Mouse (Mus musculus): ENCODE measurements around the gene Srebf1. TPM values are rescaled to one million over a fixed set of nuclear protein-coding genes. Genes with fewer than 3 reads are reported as not detected.

Srebf1 gene
- polyA plus RNA-seq, 1 experiment: 37.3 TPM

DNA sequence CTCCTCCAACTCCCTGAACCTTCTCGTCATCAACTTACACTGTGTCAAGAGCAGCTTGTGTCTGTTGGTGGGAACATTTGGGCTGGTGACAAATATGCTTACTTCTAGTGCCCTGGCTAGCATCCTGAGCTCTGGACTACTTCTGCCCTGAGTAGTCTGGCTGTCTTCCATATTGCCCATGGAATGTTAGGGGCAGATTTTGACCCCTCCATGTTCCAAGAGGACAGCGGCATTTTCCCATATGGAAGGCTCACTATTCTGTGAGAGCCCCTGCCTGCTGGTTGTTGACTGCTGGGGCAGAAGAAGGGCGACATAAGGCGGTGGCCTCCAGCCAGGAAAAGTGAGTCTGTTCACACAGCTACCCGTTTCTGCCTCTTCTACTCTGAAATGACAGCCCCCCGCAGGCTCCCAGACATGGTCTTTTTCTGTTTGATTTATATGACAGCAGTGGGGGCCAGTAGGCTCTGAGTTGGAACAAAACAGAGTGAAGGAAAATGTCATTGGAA lies 33.8 kb upstream of the Srebf1 start:
- WGBS: 61% methylated on average over 6 of the region's 6 CpGs
- H3K4me1 ChIP-seq (ENCODE audit: control insufficient read depth, insufficient read depth, low read length): no peaks in the 10 kb centered on the region
- no peak for TF ChIP-seq POLR2A (IDR thresholded peaks at IDR 0.05; ENCODE audit: borderline replicate concordance, control insufficient read depth, low read depth, low read length)
- TF ChIP-seq CTCF (IDR thresholded peaks at IDR 0.05; ENCODE audit: control insufficient read depth, insufficient read depth, low read length): no peak
- H3K4me3 ChIP-seq (replicated peaks; ENCODE audit: control insufficient read depth, low read depth, low read length): no peak overlapping the region
- no peak overlapping the region for H3K27ac ChIP-seq (ENCODE audit: control insufficient read depth, insufficient read depth, low read depth, low read length, poor library complexity)

- TF ChIP-seq POLR2A (IDR thresholded peaks at IDR 0.05; ENCODE audit: borderline replicate concordance, control insufficient read depth, low read depth, low read length) (no peak), CTCF (IDR thresholded peaks at IDR 0.05; ENCODE audit: control insufficient read depth, insufficient read depth, low read length) (no peak)
- Histone ChIP-seq H3K4me1 (ENCODE audit: control insufficient read depth, insufficient read depth, low read length) (no peaks in the 10 kb centered on the region), H3K4me3 (replicated peaks; ENCODE audit: control insufficient read depth, low read depth, low read length) (no peak overlapping the region), H3K27ac (ENCODE audit: control insufficient read depth, insufficient read depth, low read depth, low read length, poor library complexity) (no peak overlapping the region)
- WGBS: 86% methylated on average over 3 of the region's 3 CpGs
Measured at GRCm38 (mm10) chr11:60255639-60256038, 33.3 kb upstream of the Srebf1 start.

GRCm38 (mm10) chr11:60255181-60255580 lies 32.8 kb upstream of the Srebf1 start:
- 79% methylated on average over 3 of the region's 3 CpGs for whole genome bisulfite sequencing
- no peaks in the 10 kb centered on the region for H3K4me1 ChIP-seq (ENCODE audit: control insufficient read depth, insufficient read depth, low read length)
- no peak for TF ChIP-seq POLR2A (IDR thresholded peaks at IDR 0.05; ENCODE audit: borderline replicate concordance, control insufficient read depth, low read depth, low read length)
- TF ChIP-seq CTCF (IDR thresholded peaks at IDR 0.05; ENCODE audit: control insufficient read depth, insufficient read depth, low read length): no peak

DNA sequence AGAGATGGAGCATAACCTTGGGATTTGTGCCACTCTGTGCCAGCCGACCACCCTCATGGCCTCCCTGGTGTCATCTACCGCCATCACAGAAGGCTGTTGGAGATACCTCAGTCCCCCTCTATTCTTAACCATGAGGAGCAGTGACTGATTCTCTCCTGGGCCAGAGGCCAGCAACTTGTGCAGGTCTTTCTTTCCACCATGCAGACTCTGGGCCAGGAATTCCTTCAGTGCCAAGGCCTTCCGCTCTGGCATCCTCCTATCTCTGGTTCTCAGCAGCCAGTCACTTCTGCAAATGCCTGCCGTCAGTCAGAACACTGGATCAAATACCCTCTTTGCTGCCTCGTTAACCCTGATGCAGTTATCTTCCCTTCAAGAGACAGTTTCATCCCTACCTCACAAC lies 31.9 kb upstream of the Srebf1 start:
- 86% methylated on average over 5 of the region's 5 CpGs for WGBS
- TF ChIP-seq POLR2A (IDR thresholded peaks at IDR 0.05; ENCODE audit: borderline replicate concordance, control insufficient read depth, low read depth, low read length): no peak
- TF ChIP-seq CTCF (IDR thresholded peaks at IDR 0.05; ENCODE audit: control insufficient read depth, insufficient read depth, low read length): no peak
- H3K4me3 ChIP-seq (replicated peaks; ENCODE audit: control insufficient read depth, low read depth, low read length): no peak overlapping the region
- H3K27ac ChIP-seq (ENCODE audit: control insufficient read depth, insufficient read depth, low read depth, low read length, poor library complexity): no peak overlapping the region
- no peaks in the 10 kb centered on the region for H3K4me1 ChIP-seq (ENCODE audit: control insufficient read depth, insufficient read depth, low read length)

More at GRCm38 (mm10) chr11:60255181-60255580, 32.8 kb upstream of the Srebf1 start:
- no peak overlapping the region for H3K27ac ChIP-seq (ENCODE audit: control insufficient read depth, insufficient read depth, low read depth, low read length, poor library complexity)
- H3K4me3 ChIP-seq (replicated peaks; ENCODE audit: control insufficient read depth, low read depth, low read length): no peak overlapping the region

DNA sequence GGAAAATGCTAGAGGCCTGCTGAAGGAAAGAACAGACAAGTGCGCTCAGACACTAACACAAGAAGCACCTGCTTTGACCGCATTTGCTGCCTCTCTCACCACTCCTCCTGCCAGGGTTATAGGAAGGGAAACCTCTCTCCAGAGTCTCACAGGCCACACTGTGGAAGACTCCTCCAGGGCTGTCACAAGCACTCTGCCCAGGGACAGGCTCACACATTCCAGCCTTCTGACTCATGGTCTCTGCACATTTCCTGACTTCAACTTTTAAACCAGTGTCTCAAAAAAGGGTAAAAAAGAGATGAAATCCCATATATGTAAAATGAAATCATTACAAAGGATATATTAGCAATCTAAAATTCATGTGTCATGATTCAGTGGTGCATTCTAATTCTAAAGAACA lies 31.2 kb upstream of the Srebf1 start:
- no peak for TF ChIP-seq POLR2A (IDR thresholded peaks at IDR 0.05; ENCODE audit: borderline replicate concordance, control insufficient read depth, low read depth, low read length)
- no peak for TF ChIP-seq CTCF (IDR thresholded peaks at IDR 0.05; ENCODE audit: control insufficient read depth, insufficient read depth, low read length)
- no peak overlapping the region for H3K27ac ChIP-seq (ENCODE audit: control insufficient read depth, insufficient read depth, low read depth, low read length, poor library complexity)
- H3K4me1 ChIP-seq (ENCODE audit: control insufficient read depth, insufficient read depth, low read length): no peaks in the 10 kb centered on the region; the same call in 1 of the 2 replicates
- H3K4me3 ChIP-seq (replicated peaks; ENCODE audit: control insufficient read depth, low read depth, low read length): no peak overlapping the region
- 95% methylated on average over 2 of the region's 2 CpGs for WGBS

GRCm38 (mm10) chr11:60250971-60251643 lies 28.7 kb upstream of the Srebf1 start:
- no peaks in the 10 kb centered on the region; the same call in 1 of the 2 replicates for H3K4me1 ChIP-seq (ENCODE audit: control insufficient read depth, insufficient read depth, low read length)
- WGBS: 60% methylated on average over 6 of the region's 6 CpGs
- TF ChIP-seq POLR2A (IDR thresholded peaks at IDR 0.05; ENCODE audit: borderline replicate concordance, control insufficient read depth, low read depth, low read length) (no peak), CTCF (IDR thresholded peaks at IDR 0.05; ENCODE audit: control insufficient read depth, insufficient read depth, low read length) (peak; percentile 29; the same call in 1 of the 2 replicates)
- H3K27ac ChIP-seq (ENCODE audit: control insufficient read depth, insufficient read depth, low read depth, low read length, poor library complexity): no peak overlapping the region
- no peak overlapping the region for H3K4me3 ChIP-seq (replicated peaks; ENCODE audit: control insufficient read depth, low read depth, low read length)

GRCm38 (mm10) chr11:60249885-60250284 lies 27.5 kb upstream of the Srebf1 start:
- Histone ChIP-seq H3K27ac (ENCODE audit: control insufficient read depth, insufficient read depth, low read depth, low read length, poor library complexity) (no peak overlapping the region), H3K4me1 (ENCODE audit: control insufficient read depth, insufficient read depth, low read length) (no peaks in the 10 kb centered on the region; the same call in 1 of the 2 replicates), H3K4me3 (replicated peaks; ENCODE audit: control insufficient read depth, low read depth, low read length) (no peak overlapping the region)
- TF ChIP-seq CTCF (IDR thresholded peaks at IDR 0.05; ENCODE audit: control insufficient read depth, insufficient read depth, low read length) (no peak), POLR2A (IDR thresholded peaks at IDR 0.05; ENCODE audit: borderline replicate concordance, control insufficient read depth, low read depth, low read length) (no peak)
- WGBS: 76% methylated on average over 2 of the region's 2 CpGs

DNA sequence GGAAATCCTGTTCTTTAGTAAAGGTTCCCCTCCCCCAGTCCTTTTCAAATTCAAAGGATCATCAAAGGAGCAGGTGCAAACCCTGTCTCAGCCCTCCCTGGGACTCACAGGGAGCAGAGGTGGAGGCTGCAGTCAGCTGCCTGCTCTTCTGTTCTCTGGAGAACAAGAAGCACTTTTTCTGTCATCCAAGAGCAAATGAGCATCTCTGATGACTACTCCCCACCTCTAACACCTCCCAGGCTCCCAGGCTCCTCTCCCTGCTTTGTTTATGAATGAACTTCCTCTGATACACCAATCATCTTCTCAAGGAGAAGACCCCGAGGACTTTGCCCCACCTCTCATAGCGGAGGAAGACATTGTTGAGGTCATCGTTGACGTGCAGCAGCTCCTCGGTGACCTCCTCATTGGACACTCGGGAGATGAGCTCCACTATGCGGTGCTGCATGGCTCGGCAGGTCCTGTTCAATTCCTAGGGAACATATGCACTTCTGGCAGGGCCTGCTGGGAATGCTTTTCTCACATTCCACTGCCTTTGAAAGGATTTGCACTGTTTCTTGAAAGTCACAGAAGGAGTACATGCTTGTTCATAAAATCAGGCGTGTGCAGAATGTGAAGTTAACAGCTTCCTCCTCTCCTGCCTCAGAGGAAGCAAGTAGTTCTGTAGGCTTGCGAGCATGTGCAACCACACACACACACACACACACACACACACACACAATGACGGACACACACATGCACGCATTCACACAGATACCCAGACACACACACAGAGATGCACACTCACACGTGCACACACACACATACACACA lies 26.4 kb upstream of the Srebf1 start:
- WGBS: 39% methylated on average over 13 of the region's 13 CpGs
- Histone ChIP-seq H3K4me1 (ENCODE audit: control insufficient read depth, insufficient read depth, low read length) (no peaks in the 10 kb centered on the region; the same call in 1 of the 2 replicates), H3K4me3 (replicated peaks; ENCODE audit: control insufficient read depth, low read depth, low read length) (no peak overlapping the region), H3K27ac (ENCODE audit: control insufficient read depth, insufficient read depth, low read depth, low read length, poor library complexity) (no peak overlapping the region)
- TF ChIP-seq POLR2A (IDR thresholded peaks at IDR 0.05; ENCODE audit: borderline replicate concordance, control insufficient read depth, low read depth, low read length): no peak
- TF ChIP-seq CTCF (IDR thresholded peaks at IDR 0.05; ENCODE audit: control insufficient read depth, insufficient read depth, low read length): no peak

Data from bone marrow, adult 2 months (tissue).